Mouse (Mus musculus) CD4-positive naive resting alpha-beta T cell, adult 57 days (primary cell): Measurements from ENCODE around the gene Gm36864. TPM values are rescaled to one million over a fixed set of nuclear protein-coding genes. Genes with fewer than 3 reads are reported as not detected.

ENCODE experiments used
- total RNA-seq: library from RNA; stranded (reverse); gene quantifications from one replicate; pipeline ENCODE4 v1.2.4, GENCODE M21; 2023

Gm36864 gene
- total RNA-seq, result not detected

GRCm38 (mm10) chr7:44235909-44236308 lies at the start of gene Gm36864:
Gene Gm36864, plus strand, starts transcription at chr7:44236177.

GRCm38 (mm10) chr7:44187936-44188335 lies 48.0 kb upstream of the Gm36864 start, which contains the start of gene Klk1b24:
Gene Klk1b24, plus strand, starts transcription at chr7:44188236.

GRCm38 (mm10) chr7:44197891-44198290 lies 38.1 kb upstream of the Gm36864 start, which contains the start of gene Klk1b3:
Gene Klk1b3, plus strand, starts transcription at chr7:44198191.

GRCm38 (mm10) chr7:44207135-44207534 lies 28.8 kb upstream of the Gm36864 start, which contains the start of gene Klk1b4:
Gene Klk1b4, plus strand, starts transcription at chr7:44207435.

GRCm38 (mm10) chr7:44215645-44216044 lies 20.3 kb upstream of the Gm36864 start, which contains the start of gene Klk1b5:
Gene Klk1b5, plus strand, starts transcription at chr7:44215945.

GRCm38 (mm10) chr7:44225076-44225475 lies 10.9 kb upstream of the Gm36864 start, which contains the start of gene Klk1:
Gene Klk1, plus strand, starts transcription at chr7:44225360.

GRCm38 (mm10) chr7:44246055-44246983 lies 10.3 kb downstream of the Gm36864 start, which contains the start of the genes 1700028J19Rik and 2410002F23Rik:
Gene 1700028J19Rik, minus strand, starts transcription at chr7:44246695.
Gene 2410002F23Rik, plus strand, starts transcription at chr7:44246722.

GRCm38 (mm10) chr7:44257278-44257677 lies 21.3 kb downstream of the Gm36864 start, which contains the start of gene Acp4:
Gene Acp4, minus strand, starts transcription at chr7:44257378.

GRCm38 (mm10) chr7:44261147-44261546 lies 25.2 kb downstream of the Gm36864 start, which contains the start of gene Gm15517:
Gene Gm15517, plus strand, starts transcription at chr7:44261447.

Other genes with a start within 250 kb of the Gm36864 start
- gene Klk1b11, start 240.3 kb upstream of the Gm36864 start, total RNA-seq, result not detected
- gene Klk1b26, start 224.0 kb upstream of the Gm36864 start, total RNA-seq, result not detected
- not detected for gene Klk1b27, start 183.9 kb upstream of the Gm36864 start, total RNA-seq
- not detected for gene Klk1b21, start 133.8 kb upstream of the Gm36864 start, total RNA-seq
- gene Klk1b22, start 123.5 kb upstream of the Gm36864 start, total RNA-seq, result not detected
- gene Klk1b16, start 99.4 kb upstream of the Gm36864 start, total RNA-seq, result not detected
- not detected for gene Klk1b24, start 47.9 kb upstream of the Gm36864 start, total RNA-seq
- not detected for gene Klk1b3, start 38.0 kb upstream of the Gm36864 start, total RNA-seq
- gene Klk1b4, start 28.7 kb upstream of the Gm36864 start, total RNA-seq, result not detected
- gene Klk1b5, start 20.2 kb upstream of the Gm36864 start, total RNA-seq, result not detected
- not detected for gene Klk1, start 10.8 kb upstream of the Gm36864 start, total RNA-seq
- gene 1700028J19Rik, start 10.5 kb downstream of the Gm36864 start, total RNA-seq, result 3.6 TPM
- 184 TPM for gene 2410002F23Rik, start 10.5 kb downstream of the Gm36864 start, total RNA-seq
- gene Acp4, start 21.2 kb downstream of the Gm36864 start, total RNA-seq, result not detected
- not detected for gene Gm15517, start 25.3 kb downstream of the Gm36864 start, total RNA-seq
- 1.5 TPM for gene Clec11a, start 70.7 kb downstream of the Gm36864 start, total RNA-seq
- gene Shank1, start 74.1 kb downstream of the Gm36864 start, total RNA-seq, result 1.8 TPM
- 0.83 TPM for gene Syt3, start 147.9 kb downstream of the Gm36864 start, total RNA-seq
- gene 1700008O03Rik, start 149.6 kb downstream of the Gm36864 start, total RNA-seq, result not detected
- not detected for gene Lrrc4b, start 192.8 kb downstream of the Gm36864 start, total RNA-seq
- gene Aspdh, start 229.2 kb downstream of the Gm36864 start, total RNA-seq, result not detected
- gene Josd2, start 231.8 kb downstream of the Gm36864 start, total RNA-seq, result 62.3 TPM